Mouse (Mus musculus): ENCODE results near the gene Cep41. TPM values are rescaled to one million over a fixed set of nuclear protein-coding genes. Genes with fewer than 3 reads are reported as not detected.
A peak's percentile ranks its signal among the peaks of the same experiment; 100 is the strongest.

The Cep41 gene
- polyA plus RNA-seq, 1 experiment from 2014 or later, result 43.2 TPM

- Histone ChIP-seq H3K9ac (ENCODE audit: low read length) (peak overlapping the region; percentile 71), H3K27ac (replicated peaks; ENCODE audit: low read depth, low read length) (peak overlapping the region; percentile 99), H3K9me3 (ENCODE audit: control insufficient read depth, low read length) (no peaks in the 10 kb centered on the region), H3K36me3 (ENCODE audit: control insufficient read depth, insufficient read depth, low read length) (no peaks in the 10 kb centered on the region), H3K4me1 (ENCODE audit: control insufficient read depth, insufficient read depth, low read length) (peaks cover 47% of the 10 kb centered on the region), H3K4me2 (ENCODE audit: low read depth, severe bottlenecking) (peak overlapping the region; percentile 34; the same call in 1 of the 2 replicates), H3K4me3 (ENCODE audit: low read depth, low read length) (no peak overlapping the region), H3K27me3 (ENCODE audit: control insufficient read depth, insufficient read depth, low read length) (no peaks in the 10 kb centered on the region)
- WGBS, result 48% methylated on average over 9 of the region's 9 CpGs
- ATAC-seq (ENCODE audit: insufficient number of reproducible peaks, low FRiP score, low TSS enrichment, low read depth), result peak; percentile 24; the same call in 1 of the 2 replicates
- DNase-seq (ENCODE audit: low spot score), result no peak
Measured at GRCm38 (mm10) chr6:30674714-30675280, 18.8 kb downstream of the Cep41 start.

- H3K4me2 ChIP-seq (ENCODE audit: low read depth, severe bottlenecking), result peak overlapping the region; percentile 24; the same call in 1 of the 2 replicates
- no peaks in the 10 kb centered on the region for H3K9me3 ChIP-seq (ENCODE audit: control insufficient read depth, low read length)
- H3K27me3 ChIP-seq (ENCODE audit: control insufficient read depth, insufficient read depth, low read length), result no peaks in the 10 kb centered on the region
- peak overlapping the region; percentile 55 for H3K9ac ChIP-seq (ENCODE audit: low read length)
- H3K4me3 ChIP-seq (ENCODE audit: low read depth, low read length), result no peak overlapping the region
- ATAC-seq (ENCODE audit: insufficient number of reproducible peaks, low FRiP score, low TSS enrichment, low read depth) (no peak), DNase-seq (ENCODE audit: low spot score) (peak; percentile 54)
- no peaks in the 10 kb centered on the region for H3K36me3 ChIP-seq (ENCODE audit: control insufficient read depth, insufficient read depth, low read length)
- 17% methylated on average over 14 of the region's 14 CpGs for WGBS
- peaks cover 51% of the 10 kb centered on the region for H3K4me1 ChIP-seq (ENCODE audit: control insufficient read depth, insufficient read depth, low read length)
- peak overlapping the region; percentile 99 for H3K27ac ChIP-seq (replicated peaks; ENCODE audit: low read depth, low read length)
Measured at GRCm38 (mm10) chr6:30673764-30674561, 19.6 kb downstream of the Cep41 start.

GRCm38 (mm10) chr6:30671696-30672095 is 21.9 kb downstream of the Cep41 start:
- ATAC-seq (ENCODE audit: insufficient number of reproducible peaks, low FRiP score, low TSS enrichment, low read depth), result no peak
- H3K27me3 ChIP-seq (ENCODE audit: control insufficient read depth, insufficient read depth, low read length), result no peaks in the 10 kb centered on the region
- no peaks in the 10 kb centered on the region for H3K36me3 ChIP-seq (ENCODE audit: control insufficient read depth, insufficient read depth, low read length)
- peaks cover 56% of the 10 kb centered on the region for H3K4me1 ChIP-seq (ENCODE audit: control insufficient read depth, insufficient read depth, low read length)
- peak overlapping the region; percentile 2 for H3K27ac ChIP-seq (replicated peaks; ENCODE audit: low read depth, low read length)
- no peak overlapping the region for H3K9ac ChIP-seq (ENCODE audit: low read length)
- H3K9me3 ChIP-seq (ENCODE audit: control insufficient read depth, low read length), result no peaks in the 10 kb centered on the region
- no peak overlapping the region for H3K4me3 ChIP-seq (ENCODE audit: low read depth, low read length)
- WGBS, result 66% methylated on average over 5 of the region's 5 CpGs
- no peak for DNase-seq (ENCODE audit: low spot score)
- H3K4me2 ChIP-seq (ENCODE audit: low read depth, severe bottlenecking), result no peak overlapping the region

GRCm38 (mm10) chr6:30667585-30667984 is 26.0 kb downstream of the Cep41 start:
- Histone ChIP-seq H3K4me3 (ENCODE audit: low read depth, low read length) (no peak overlapping the region), H3K4me2 (ENCODE audit: low read depth, severe bottlenecking) (no peak overlapping the region), H3K27ac (replicated peaks; ENCODE audit: low read depth, low read length) (peak overlapping the region; percentile 72), H3K9me3 (ENCODE audit: control insufficient read depth, low read length) (no peaks in the 10 kb centered on the region), H3K36me3 (ENCODE audit: control insufficient read depth, insufficient read depth, low read length) (no peaks in the 10 kb centered on the region), H3K4me1 (ENCODE audit: control insufficient read depth, insufficient read depth, low read length) (peaks cover 34% of the 10 kb centered on the region), H3K27me3 (ENCODE audit: control insufficient read depth, insufficient read depth, low read length) (no peaks in the 10 kb centered on the region), H3K9ac (ENCODE audit: low read length) (no peak overlapping the region)
- 31% methylated on average over 5 of the region's 5 CpGs for WGBS
- DNase-seq (ENCODE audit: low spot score), result no peak
- no peak for ATAC-seq (ENCODE audit: insufficient number of reproducible peaks, low FRiP score, low TSS enrichment, low read depth)

GRCm38 (mm10) chr6:30666043-30666442 is 27.5 kb downstream of the Cep41 start:
- ATAC-seq (ENCODE audit: insufficient number of reproducible peaks, low FRiP score, low TSS enrichment, low read depth) (no peak), DNase-seq (ENCODE audit: low spot score) (no peak)
- Histone ChIP-seq H3K9me3 (ENCODE audit: control insufficient read depth, low read length) (no peaks in the 10 kb centered on the region), H3K9ac (ENCODE audit: low read length) (no peak overlapping the region), H3K4me1 (ENCODE audit: control insufficient read depth, insufficient read depth, low read length) (peaks cover 38% of the 10 kb centered on the region), H3K27me3 (ENCODE audit: control insufficient read depth, insufficient read depth, low read length) (no peaks in the 10 kb centered on the region), H3K27ac (replicated peaks; ENCODE audit: low read depth, low read length) (no peak overlapping the region), H3K36me3 (ENCODE audit: control insufficient read depth, insufficient read depth, low read length) (no peaks in the 10 kb centered on the region), H3K4me2 (ENCODE audit: low read depth, severe bottlenecking) (no peak overlapping the region), H3K4me3 (ENCODE audit: low read depth, low read length) (no peak overlapping the region)
- 29% methylated on average over 6 of the region's 6 CpGs for WGBS

GRCm38 (mm10) chr6:30665296-30665695 is 28.3 kb downstream of the Cep41 start:
- H3K4me1 ChIP-seq (ENCODE audit: control insufficient read depth, insufficient read depth, low read length), result peaks cover 41% of the 10 kb centered on the region
- DNase-seq (ENCODE audit: low spot score) (no peak), ATAC-seq (ENCODE audit: insufficient number of reproducible peaks, low FRiP score, low TSS enrichment, low read depth) (no peak)
- no peak overlapping the region for H3K4me3 ChIP-seq (ENCODE audit: low read depth, low read length)
- H3K27me3 ChIP-seq (ENCODE audit: control insufficient read depth, insufficient read depth, low read length), result no peaks in the 10 kb centered on the region
- H3K9ac ChIP-seq (ENCODE audit: low read length), result no peak overlapping the region
- H3K27ac ChIP-seq (replicated peaks; ENCODE audit: low read depth, low read length), result peak overlapping the region; percentile 57
- no peak overlapping the region for H3K4me2 ChIP-seq (ENCODE audit: low read depth, severe bottlenecking)
- H3K36me3 ChIP-seq (ENCODE audit: control insufficient read depth, insufficient read depth, low read length), result no peaks in the 10 kb centered on the region
- no peaks in the 10 kb centered on the region for H3K9me3 ChIP-seq (ENCODE audit: control insufficient read depth, low read length)
- WGBS, result 40% methylated on average over 4 of the region's 4 CpGs

- no peak overlapping the region for H3K4me2 ChIP-seq (ENCODE audit: low read depth, severe bottlenecking)
- H3K9me3 ChIP-seq (ENCODE audit: control insufficient read depth, low read length), result no peaks in the 10 kb centered on the region
- no peaks in the 10 kb centered on the region for H3K27me3 ChIP-seq (ENCODE audit: control insufficient read depth, insufficient read depth, low read length)
- ATAC-seq (ENCODE audit: insufficient number of reproducible peaks, low FRiP score, low TSS enrichment, low read depth), result no peak
- no peaks in the 10 kb centered on the region for H3K36me3 ChIP-seq (ENCODE audit: control insufficient read depth, insufficient read depth, low read length)
- H3K9ac ChIP-seq (ENCODE audit: low read length), result no peak overlapping the region
- DNase-seq (ENCODE audit: low spot score), result no peak
- WGBS, result 58% methylated on average over 6 of the region's 6 CpGs
- no peak overlapping the region for H3K4me3 ChIP-seq (ENCODE audit: low read depth, low read length)
- H3K27ac ChIP-seq (replicated peaks; ENCODE audit: low read depth, low read length), result peak overlapping the region; percentile 57; the same call in 1 of the 2 replicates
- peaks cover 38% of the 10 kb centered on the region for H3K4me1 ChIP-seq (ENCODE audit: control insufficient read depth, insufficient read depth, low read length)
Measured at GRCm38 (mm10) chr6:30664776-30665175, 28.8 kb downstream of the Cep41 start.

GRCm38 (mm10) chr6:30658619-30659018 is 34.9 kb downstream of the Cep41 start:
- Histone ChIP-seq H3K9ac (ENCODE audit: low read length) (no peak overlapping the region), H3K4me1 (ENCODE audit: control insufficient read depth, insufficient read depth, low read length) (peaks cover 36% of the 10 kb centered on the region), H3K27me3 (ENCODE audit: control insufficient read depth, insufficient read depth, low read length) (no peaks in the 10 kb centered on the region), H3K4me2 (ENCODE audit: low read depth, severe bottlenecking) (no peak overlapping the region), H3K4me3 (ENCODE audit: low read depth, low read length) (no peak overlapping the region), H3K27ac (replicated peaks; ENCODE audit: low read depth, low read length) (0 out of 2 replicates have a peak overlapping the region, but pooled peaks have one; percentile 4), H3K9me3 (ENCODE audit: control insufficient read depth, low read length) (no peaks in the 10 kb centered on the region), H3K36me3 (ENCODE audit: control insufficient read depth, insufficient read depth, low read length) (0 out of 2 replicates have a peak, but pooled peaks cover 3% of the 10 kb centered on the region)
- 79% methylated on average over 9 of the region's 9 CpGs for WGBS
- ATAC-seq (ENCODE audit: insufficient number of reproducible peaks, low FRiP score, low TSS enrichment, low read depth) (no peak), DNase-seq (ENCODE audit: low spot score) (no peak)

All from limb, embryonic 11.5 days (tissue).